Mouse (Mus musculus) CH12.LX (cell line): ENCODE data around the gene Ccdc3. TPM values are rescaled to one million over a fixed set of nuclear protein-coding genes. Genes with fewer than 3 reads are reported as not detected.

Experiments used
- DNase-seq: peaks from one replicate; pipeline ENCODE4 v3.0.0-alpha.2; 2013; ENCODE audit errors: extremely low read depth
- H3K27ac ChIP-seq: 2 replicates; pipeline ENCODE4 v1.5.1; 2012; ENCODE audit warnings: low read depth, mild to moderate bottlenecking, control low read depth, moderate library complexity; ENCODE audit not compliant: insufficient read depth
- H3K27me3 ChIP-seq: replicated peaks from 2 replicates; pipeline ENCODE3; 2012; ENCODE audit warnings: inconsistent platforms
- H3K36me3 ChIP-seq, 2 experiments: replicated peaks in 1 of 2; 2 replicates each; pipeline versions ENCODE3 to v1.6.1; 2012; ENCODE audit warnings: inconsistent platforms in 1 of 2, low read length in 1 of 2, mild to moderate bottlenecking in 1 of 2, mixed read lengths in 1 of 2, moderate library complexity in 1 of 2; ENCODE audit not compliant: control insufficient read depth in 1 of 2, insufficient read depth in 1 of 2
- H3K4me1 ChIP-seq, 2 experiments: 2 replicates each; pipeline ENCODE4 v1.6.1; 2012; ENCODE audit warnings: inconsistent platforms in 1 of 2, moderate library complexity in 1 of 2; ENCODE audit not compliant: insufficient read depth in 2 of 2, control insufficient read depth in 1 of 2
- H3K4me2 ChIP-seq: 2 replicates; pipeline ENCODE4 v1.6.1; 2012; ENCODE audit warnings: low read depth, mild to moderate bottlenecking, control low read depth; ENCODE audit not compliant: poor library complexity, insufficient read depth, severe bottlenecking
- H3K4me3 ChIP-seq, 3 experiments: fragments of 150-350 bp in 1 of 3; sonication (generic) in 1 of 3; replicated peaks in 1 of 3; 2 replicates each; pipeline versions ENCODE3 to v1.5.1; 2011 to 2012; ENCODE audit warnings: low read depth in 2 of 3, low read length in 2 of 3, mild to moderate bottlenecking in 2 of 3, moderate library complexity in 2 of 3, control low read depth in 1 of 3, improper control_type of control experiment in 1 of 3, inconsistent platforms in 1 of 3, mixed read lengths in 1 of 3; ENCODE audit not compliant: poor library complexity in 1 of 3
- H3K79me2 ChIP-seq: replicated peaks from 2 replicates; pipeline ENCODE4 v1.6.1; 2012; ENCODE audit warnings: mild to moderate bottlenecking, moderate library complexity; ENCODE audit not compliant: control insufficient read depth, poor library complexity, insufficient read depth, severe bottlenecking; ENCODE audit errors: extremely low read depth
- H3K9ac ChIP-seq: 2 replicates; pipeline ENCODE4 v1.6.1; 2012; ENCODE audit warnings: low read depth, mild to moderate bottlenecking, control low read depth, moderate library complexity; ENCODE audit not compliant: insufficient read depth
- H3K9me3 ChIP-seq: replicated peaks from 2 replicates; pipeline ENCODE3; 2012; ENCODE audit warnings: low read length, inconsistent platforms, mixed read lengths
- CHD1 ChIP-seq: IDR thresholded peaks from 2 replicates; pipeline ENCODE4 v1.6.1; 2012; ENCODE audit warnings: low read depth, low read length, improper control_type of control experiment, inconsistent platforms
- E2F4 ChIP-seq: IDR thresholded peaks from 2 replicates; pipeline ENCODE4 v1.6.1; 2011; ENCODE audit warnings: low read depth, low read length, improper control_type of control experiment; ENCODE audit not compliant: insufficient replicate concordance
- ELF1 ChIP-seq: IDR thresholded peaks from 2 replicates; pipeline ENCODE4 v1.6.1; 2014; ENCODE audit warnings: low read depth, mild to moderate bottlenecking, inconsistent platforms, low read length, improper control_type of control experiment
- EP300 ChIP-seq: IDR thresholded peaks from 2 replicates; pipeline ENCODE4 v1.6.1; 2011; ENCODE audit warnings: low read length, improper control_type of control experiment
- GABPA ChIP-seq: IDR thresholded peaks from 2 replicates; pipeline ENCODE4 v1.6.1; 2012; ENCODE audit warnings: low read depth, low read length, improper control_type of control experiment, inconsistent platforms; ENCODE audit not compliant: insufficient replicate concordance
- HCFC1 ChIP-seq: IDR thresholded peaks from 2 replicates; pipeline ENCODE4 v1.6.1; 2012; ENCODE audit warnings: low read depth, mild to moderate bottlenecking, inconsistent platforms, low read length, improper control_type of control experiment
- IRF4 ChIP-seq: IDR thresholded peaks from 2 replicates; pipeline ENCODE4 v1.6.1; 2014; ENCODE audit warnings: low read depth, mild to moderate bottlenecking, inconsistent platforms, low read length, improper control_type of control experiment
- MAZ ChIP-seq: IDR thresholded peaks from 2 replicates; pipeline ENCODE4 v1.6.1; 2012; ENCODE audit warnings: low read depth, mild to moderate bottlenecking, inconsistent platforms, low read length, improper control_type of control experiment, moderate library complexity
- MEF2A ChIP-seq: IDR thresholded peaks from 2 replicates; pipeline ENCODE4 v1.6.1; 2014; ENCODE audit warnings: low read depth, mild to moderate bottlenecking, inconsistent platforms, low read length, improper control_type of control experiment, borderline replicate concordance
- MXI1 ChIP-seq: IDR thresholded peaks from 2 replicates; pipeline ENCODE4 v1.6.1; 2011; ENCODE audit warnings: mild to moderate bottlenecking, low read depth, low read length, improper control_type of control experiment
- NELFE ChIP-seq: IDR thresholded peaks from 2 replicates; pipeline ENCODE4 v1.6.1; 2011; ENCODE audit warnings: low read depth, low read length, improper control_type of control experiment
- POLR2A ChIP-seq: IDR thresholded peaks from 2 replicates; pipeline ENCODE4 v1.6.1; 2011; ENCODE audit warnings: low read depth, mild to moderate bottlenecking, improper control_type of control experiment, low read length
- POLR2AphosphoS2 ChIP-seq: IDR thresholded peaks from 2 replicates; pipeline ENCODE4 v1.6.1; 2011; ENCODE audit warnings: low read depth, low read length, improper control_type of control experiment
- RAD21 ChIP-seq: IDR thresholded peaks from 2 replicates; pipeline ENCODE4 v1.6.1; 2011; ENCODE audit warnings: low read depth, mild to moderate bottlenecking, low read length, improper control_type of control experiment, moderate library complexity
- SIN3A ChIP-seq: IDR thresholded peaks from 2 replicates; pipeline ENCODE4 v1.6.1; 2012; ENCODE audit warnings: low read length, improper control_type of control experiment, inconsistent platforms
- SMC3 ChIP-seq: IDR thresholded peaks from 2 replicates; pipeline ENCODE4 v1.6.1; 2011; ENCODE audit warnings: low read depth, low read length, improper control_type of control experiment
- UBTF ChIP-seq: IDR thresholded peaks from 2 replicates; pipeline ENCODE4 v1.6.1; 2012; ENCODE audit warnings: low read depth, mild to moderate bottlenecking, inconsistent platforms, low read length, improper control_type of control experiment, moderate library complexity
- USF1 ChIP-seq: IDR thresholded peaks from 2 replicates; pipeline ENCODE4 v1.6.1; 2014; ENCODE audit warnings: low read depth, mild to moderate bottlenecking, inconsistent platforms, low read length, improper control_type of control experiment
- ZKSCAN1 ChIP-seq: IDR thresholded peaks from 2 replicates; pipeline ENCODE4 v1.6.1; 2012; ENCODE audit warnings: low read depth, inconsistent platforms, low read length, improper control_type of control experiment, borderline replicate concordance
- ZMIZ1 ChIP-seq: IDR thresholded peaks from 2 replicates; pipeline ENCODE4 v1.6.1; 2012; ENCODE audit warnings: low read depth, mild to moderate bottlenecking, inconsistent platforms, low read length, improper control_type of control experiment
- dilution Hi-C: fragments of 300-500 bp; cut with MboI; formaldehyde crosslinking; loops from 2 replicates; pipeline ENCODE4 v1.14.3; 2020; ENCODE audit warnings: low sequenced_read_pairs; ENCODE audit not compliant: extremely low pct_unique_long_range_greater_than_20kb, extremely low pct_ligation_motif_present
- in situ Hi-C: fragments of 300-500 bp; cut with MboI; formaldehyde crosslinking; loops from 3 replicates; pipeline ENCODE4 v1.14.3; 2019; ENCODE audit warnings: low sequenced_read_pairs, low pct_ligation_motif_present, low pct_unique_long_range_greater_than_20kb, mixed read lengths
- polyA plus RNA-seq: library from polyadenylated mRNA; unstranded; fragments of >175 nt; gene quantifications from 2 replicates; pipeline ENCODE4 v1.2.1, GENCODE M21; 2012; ENCODE audit warnings: low read depth; ENCODE audit not compliant: insufficient read length
- total RNA-seq, 2 experiments: library from RNA; depleted of rRNA; stranded (reverse); fragments of 300-350 nt in 1 of 2; fragments of >200 nt in 1 of 2; gene quantifications; 2 replicates each; pipeline ENCODE4 v1.2.3; 2012 to 2014

The Ccdc3 gene
- total and polyA plus RNA-seq, 3 experiments, result not detected

- in situ Hi-C loops (no loop called here), dilution Hi-C loops (no loop called here)
- Histone ChIP-seq H3K27ac (no peak overlapping the region), H3K9me3 (peaks cover 7% of the 10 kb centered on the region), H3K27me3 (no peaks in the 10 kb centered on the region), H3K4me3 (no peak overlapping the region), H3K4me2 (no peak overlapping the region), H3K36me3 (no peaks in the 10 kb centered on the region), H3K79me2 (no peaks in the 10 kb centered on the region), H3K4me1 (no peaks in the 10 kb centered on the region), H3K9ac (no peak overlapping the region)
- TF ChIP-seq UBTF, result no peak
- no peak for TF ChIP-seq IRF4
- no peak for TF ChIP-seq CHD1
- TF ChIP-seq MXI1, result no peak
- TF ChIP-seq GABPA, result no peak
- no peak for TF ChIP-seq HCFC1
- no peak for TF ChIP-seq MEF2A
- TF ChIP-seq USF1, result no peak
- no peak for TF ChIP-seq SIN3A
- no peak for TF ChIP-seq E2F4
- no peak for TF ChIP-seq SMC3
- DNase-seq, result no peak
These were observed 69.1 kb downstream of the Ccdc3 start for GRCm38 (mm10) chr2:5206651-5207050.

GRCm38 (mm10) chr2:5214581-5214980 lies 77.0 kb downstream of the Ccdc3 start:
- no peaks in the 10 kb centered on the region for H3K36me3 ChIP-seq
- dilution Hi-C loops, result no loop called here
- no peak for TF ChIP-seq SIN3A
- no peak for TF ChIP-seq UBTF
- no peak for TF ChIP-seq NELFE
- no peak for TF ChIP-seq ZKSCAN1
- no peak for TF ChIP-seq E2F4
- no peak for TF ChIP-seq ELF1
- TF ChIP-seq EP300, result no peak
- TF ChIP-seq MAZ, result no peak
- no peak for TF ChIP-seq POLR2AphosphoS2
- no peak for TF ChIP-seq RAD21
- TF ChIP-seq ZMIZ1, result no peak
- no peak for TF ChIP-seq POLR2A
- H3K4me3 ChIP-seq, result no peak overlapping the region
- in situ Hi-C loops, result no loop called here
- no peaks in the 10 kb centered on the region for H3K79me2 ChIP-seq
- no peak overlapping the region for H3K4me2 ChIP-seq
- H3K9ac ChIP-seq, result no peak overlapping the region
- no peak for DNase-seq
- no peaks in the 10 kb centered on the region for H3K4me1 ChIP-seq
- no peak overlapping the region for H3K27ac ChIP-seq
- H3K9me3 ChIP-seq, result peaks cover 11% of the 10 kb centered on the region
- H3K27me3 ChIP-seq, result no peaks in the 10 kb centered on the region
